Mouse (Mus musculus) heart, adult 8-10 months (tissue): Measurements from ENCODE around the gene Gm21900. TPM values are rescaled to one million over a fixed set of nuclear protein-coding genes. Genes with fewer than 3 reads are reported as not detected.
"Not testable (repeated sequence)": the region's sequence is repeated elsewhere in the genome, so short reads cannot be mapped to it uniquely, and the experiment has no call there.

Experiments
- DNase-seq: peaks from one replicate; pipeline ENCODE4 v3.0.0; 2022; ENCODE audit warnings: low spot score
- total RNA-seq, 4 experiments: library from RNA; stranded (reverse); gene quantifications; 2 replicates each; pipeline ENCODE4 v1.2.4; 2022

Gene Gm21900
- not detected for total RNA-seq

- not testable (repeated sequence) for DNase-seq
Measured at GRCm38 (mm10) chrY:10616061-10616460, at the start of gene Gm21900. Gene Gm21900, plus strand, starts transcription at chrY:10616361.

GRCm38 (mm10) chrY:10643516-10643915 is 27.4 kb downstream of the Gm21900 start:
- peak; percentile 0 for DNase-seq

Other genes with a start within 250 kb of the Gm21900 start
- gene Gm28510, start 203.6 kb upstream of the Gm21900 start, total RNA-seq = not detected
- gene Gm20737, start 80.3 kb upstream of the Gm21900 start, total RNA-seq = not detected
- not detected for gene Gm21775, start 62.9 kb upstream of the Gm21900 start, total RNA-seq
- gene Gm20777, start 136.1 kb downstream of the Gm21900 start, total RNA-seq = not detected